Mouse (Mus musculus): ENCODE data around the gene Olfr1418.

The Olfr1418 gene

GRCm38 (mm10) chr19:11810003-11810758, 50.7 kb downstream of the Olfr1418 start:
- no peak for DNase-seq

- DNase-seq, result no peak
Measured at GRCm38 (mm10) chr19:11808452-11808851, 52.4 kb downstream of the Olfr1418 start.

DNA sequence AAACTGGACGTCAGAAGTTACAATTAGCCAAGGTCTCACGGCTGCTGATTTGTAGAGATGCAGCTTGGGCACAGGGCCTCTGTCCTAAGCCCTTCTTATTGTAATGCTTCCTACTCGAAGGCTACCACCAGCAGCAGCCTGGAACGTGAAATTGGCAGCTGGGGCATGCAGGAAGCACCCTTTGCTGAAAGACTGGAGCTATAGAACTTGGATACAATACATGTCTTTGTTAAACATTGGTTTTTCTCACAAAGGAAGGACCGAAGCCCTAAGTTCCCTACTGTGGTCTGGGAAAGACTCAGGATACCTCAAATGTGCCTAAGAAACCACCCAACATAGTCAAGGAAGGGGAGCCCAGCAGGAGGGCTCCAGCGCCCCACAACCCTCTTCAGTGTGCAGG, 53.0 kb downstream of the Olfr1418 start:
- no peak for DNase-seq

DNA sequence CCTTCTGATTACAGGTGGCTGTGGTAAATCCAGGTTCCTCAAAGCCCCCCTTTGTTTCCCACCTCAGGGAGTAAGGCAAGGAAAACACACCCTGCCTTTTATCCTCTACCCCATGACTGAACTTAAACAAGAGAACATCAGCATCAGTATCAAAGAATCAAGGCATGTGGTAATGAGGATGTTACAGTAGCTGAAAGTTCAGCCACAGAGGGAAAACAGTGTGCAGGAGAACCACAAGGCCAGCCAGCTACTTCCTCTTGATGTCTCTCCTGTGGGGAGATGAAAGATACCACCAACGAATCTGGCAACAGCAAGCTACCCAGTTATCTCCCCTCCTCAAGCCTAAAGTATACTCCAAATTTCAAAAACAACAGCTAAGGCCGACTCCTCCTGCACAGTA, 53.6 kb downstream of the Olfr1418 start:
- no peak for DNase-seq

DNA sequence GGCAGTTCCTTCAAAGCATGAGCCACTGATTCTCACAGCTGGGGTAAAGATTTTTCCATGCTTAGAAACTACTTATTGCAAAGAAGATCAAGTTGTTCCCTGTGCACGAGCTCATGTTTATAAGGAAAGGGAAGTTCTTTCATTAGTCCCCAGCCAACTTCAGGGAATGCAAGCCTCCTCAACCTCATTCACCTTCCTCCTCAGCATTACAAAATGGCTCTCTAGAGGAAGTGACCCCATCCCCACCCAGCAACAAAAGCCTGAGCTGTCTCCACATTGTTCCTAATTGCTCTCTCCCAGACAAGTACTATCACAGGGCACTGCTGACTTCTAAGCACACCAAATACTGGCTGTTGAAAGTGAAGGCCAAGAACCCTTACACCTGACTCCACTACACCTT, 56.4 kb downstream of the Olfr1418 start:
- DNase-seq, result no peak

All from cerebellum, adult 9-11 months (tissue).